21 mouse cellular contexts compared by ENCODE assay signal in the genomic region with DNA sequence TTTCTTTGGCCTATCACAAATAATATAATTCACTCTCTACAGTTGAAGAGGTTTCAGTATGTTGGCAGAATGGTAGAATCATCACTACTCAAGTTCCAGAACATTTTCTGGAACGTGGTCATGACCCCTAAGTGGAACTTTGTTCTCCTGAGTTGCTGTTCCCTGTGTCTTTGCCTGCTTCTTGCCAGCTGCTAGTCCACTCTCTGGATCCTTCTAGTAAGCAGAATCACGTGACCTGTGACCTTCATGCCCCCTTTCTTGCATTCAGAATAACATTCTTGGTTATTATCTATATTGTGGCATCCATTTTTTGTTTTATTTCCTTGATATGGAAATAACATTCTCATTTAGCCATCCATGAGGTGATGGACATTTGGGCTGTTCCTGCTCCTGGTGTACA.
DNase-seq lines count a peak whose midpoint lies in the region; TF ChIP-seq lines count a peak whose summit lies in the region.
"Had no signal": no experiment of that assay in that cellular context is flagged by ENCODE, and none has a peak within 500 bp of the region (broad histone marks: within the 10 kb centered on the region; RNA-seq: fewer than 3 reads in every experiment).

No protein-coding gene starts in this region.

- H3K27me3 ChIP-seq in kidney, adult 2 months (replicated peaks; ENCODE audit: control insufficient read depth, insufficient read depth, low read length) = no peaks in the 10 kb centered on the region
- H3K27me3 ChIP-seq: CH12.LX; embryonic facial prominence, embryonic 12.5 days; forebrain, embryonic 13.5 days; forebrain, embryonic 15.5 days had no signal

- TF ChIP-seq POLR2A in kidney, adult 2 months (IDR thresholded peaks at IDR 0.05; ENCODE audit: low read depth, low read length) = no peak

- H3K27ac ChIP-seq in kidney, adult 2 months (ENCODE audit: insufficient read depth, low read depth, low read length) = no peak overlapping the region
- H3K27ac ChIP-seq: embryonic facial prominence, embryonic 10.5 days; embryonic facial prominence, embryonic 12.5 days; forebrain, embryonic 13.5 days; forebrain, embryonic 15.5 days had no signal

- peak; percentile 2 for DNase-seq in heart, adult 11 months
- no peak for DNase-seq in heart, postnatal 10 days
- peak; percentile 76 for DNase-seq in kidney, adult 2 months
- DNase-seq in kidney, postnatal 14 days = no peak
- peak; percentile 53 to 65 for DNase-seq in kidney, postnatal 25 days
- DNase-seq in kidney, adult 18-20 months = no peak
- DNase-seq: adrenal gland, adult 8-10 months; adrenal gland, postnatal 14 days; adrenal gland, postnatal 36 days; B cell, adult 2 months; cerebellum, adult 11-12 months; cerebellum, adult 2 months; cerebellum, adult 9-10 months; cerebellum, postnatal 10 days; cerebellum, postnatal 25 days had no signal

- 51% methylated on average over 2 of the region's 2 CpGs for WGBS in kidney, adult 2 months

- no peaks in the 10 kb centered on the region for H3K36me3 ChIP-seq in kidney, adult 2 months (ENCODE audit: control insufficient read depth, insufficient read depth, low read length)
- H3K36me3 ChIP-seq: embryonic facial prominence, embryonic 10.5 days; embryonic facial prominence, embryonic 12.5 days; forebrain, embryonic 15.5 days; G1E had no signal

- no peaks in the 10 kb centered on the region for H3K4me1 ChIP-seq in kidney, adult 2 months (ENCODE audit: control insufficient read depth, insufficient read depth, low read length)
- H3K4me1 ChIP-seq: embryonic facial prominence, embryonic 10.5 days; embryonic facial prominence, embryonic 12.5 days; forebrain, embryonic 15.5 days had no signal

- H3K4me3 ChIP-seq in kidney, adult 2 months (ENCODE audit: insufficient read depth, low read depth, low read length) = no peak overlapping the region
- H3K4me3 ChIP-seq: embryonic facial prominence, embryonic 10.5 days; embryonic facial prominence, embryonic 12.5 days; forebrain, embryonic 13.5 days; forebrain, embryonic 15.5 days had no signal

- intact Hi-C loops in heart, postnatal 10 days (cut with DNase I) = no loop called here

- no peak for TF ChIP-seq CTCF in kidney, adult 2 months (conservative IDR thresholded peaks at IDR 0.05; ENCODE audit: insufficient read depth, insufficient read length, low read depth, low read length)

Comparison
In these comparisons a context has a peak if more than half of its experiments do, and no peak if none do; other contexts are left out.
1. DNase-seq: peak in heart, adult 11 months (single experiment), kidney, adult 2 months (single experiment) and kidney, postnatal 25 days (2 of 2); none in heart, postnatal 10 days (0 of 2), kidney, postnatal 14 days (single experiment) and kidney, adult 18-20 months (single experiment).